In genomic region chr5:131306908-131307655, GRCm38 (mm10) we compare ENCODE assay signal across 9 mouse cellular contexts. TPM values are rescaled to one million over a fixed set of nuclear protein-coding genes. Genes with fewer than 3 reads are reported as not detected.
DNase-seq lines count a peak whose midpoint lies in the region; ATAC-seq lines count a peak whose summit lies in the region.
"Had no signal": no experiment of that assay in that cellular context is flagged by ENCODE, and none has a peak within 500 bp of the region (broad histone marks: within the 10 kb centered on the region; RNA-seq: fewer than 3 reads in every experiment).

No protein-coding gene starts in this region.

- peak overlapping the region; percentile 87 for H3K27ac ChIP-seq in forebrain, embryonic 13.5 days
- peak overlapping the region; percentile 41; the same call in 1 of the 2 replicates for H3K27ac ChIP-seq in stomach, embryonic 14.5 days (ENCODE audit: low read length)

- H3K9ac ChIP-seq in forebrain, embryonic 13.5 days, result peak overlapping the region; percentile 71
- H3K9ac ChIP-seq in stomach, embryonic 14.5 days (replicated peaks; ENCODE audit: low read depth, low read length), result peak overlapping the region; percentile 38; the same call in 1 of the 2 replicates

- WGBS in forebrain, embryonic 13.5 days, result under 1% methylated on average over 64 of the region's 64 CpGs
- WGBS in stomach, embryonic 14.5 days, result under 1% methylated on average over 64 of the region's 64 CpGs

- peaks cover 25% of the 10 kb centered on the region for H3K27me3 ChIP-seq in forebrain, embryonic 13.5 days
- H3K27me3 ChIP-seq in stomach, embryonic 14.5 days (ENCODE audit: control insufficient read depth, insufficient read depth, low read length), result peaks cover 6% of the 10 kb centered on the region

- intact Hi-C loops in heart, postnatal 14 days (cut with DNase I), result loop anchor here (5.0 to 10.0 kb wide), 2 partner anchors 120 to 262 kb away; no protein-coding TSS in a partner anchor

- peak overlapping the region; percentile 53 for H3K4me3 ChIP-seq in forebrain, embryonic 13.5 days
- peak overlapping the region; percentile 64 for H3K4me3 ChIP-seq in stomach, embryonic 14.5 days (ENCODE audit: low read depth, low read length)
- H3K4me3 ChIP-seq: megakaryocyte, embryonic 14.5 days had no signal

- peaks cover 18% of the 10 kb centered on the region for H3K4me1 ChIP-seq in forebrain, embryonic 13.5 days
- H3K4me1 ChIP-seq in stomach, embryonic 14.5 days (ENCODE audit: control insufficient read depth, insufficient read depth, low read length), result peaks cover 4% of the 10 kb centered on the region; the same call in 1 of the 2 replicates
- H3K4me1 ChIP-seq: megakaryocyte, embryonic 14.5 days had no signal

- peak overlapping the region; percentile 88 for H3K4me2 ChIP-seq in forebrain, embryonic 13.5 days
- peak overlapping the region; percentile 98 for H3K4me2 ChIP-seq in stomach, embryonic 14.5 days (replicated peaks; ENCODE audit: low read depth, low read length)

- H3K36me3 ChIP-seq in forebrain, embryonic 13.5 days (ENCODE audit: poor library complexity, severe bottlenecking), result no peaks in the 10 kb centered on the region
- H3K36me3 ChIP-seq in stomach, embryonic 14.5 days (ENCODE audit: control insufficient read depth, insufficient read depth, low read length), result no peaks in the 10 kb centered on the region

- peak; percentile 84 for DNase-seq in Muller cell, postnatal 12 days (ENCODE audit: inconsistent ontology term)
- DNase-seq in brain, adult 2 months (ENCODE audit: low read depth, low spot score), result peak; percentile 86
- DNase-seq in heart, postnatal 14 days, result peak; percentile 63 to 72
- peak; percentile 65 to 68 for DNase-seq in layer of hippocampus, postnatal 10 days (ENCODE audit: low spot score in 2 of 2)
- peak; percentile 38 for DNase-seq in mesoderm, embryonic 11.5 days (ENCODE audit: low read depth, low spot score)
- no peak for DNase-seq in B cell, adult 2 months

- ATAC-seq in forebrain, embryonic 13.5 days, result peak; percentile 66
- ATAC-seq in stomach, embryonic 14.5 days (ENCODE audit: insufficient number of reproducible peaks, insufficient read depth, low FRiP score, low read depth), result peak; percentile 29; the same call in 1 of the 2 replicates

- H3K9me3 ChIP-seq in forebrain, embryonic 13.5 days (replicated peaks), result no peaks in the 10 kb centered on the region; the same call in 1 of the 2 replicates
- H3K9me3 ChIP-seq in stomach, embryonic 14.5 days (ENCODE audit: control insufficient read depth, low read depth, low read length), result no peaks in the 10 kb centered on the region

RNA-seq across cellular contexts. Expression of gene Galnt17, which starts 1.2 kb away (rescaled TPM):
- polyA plus RNA-seq in forebrain, embryonic 13.5 days (2015; fragmentation: Nextera tagmentation; extraction: Ambion mirVana), result 5.6 and 6.5 TPM in 2 replicates
- total RNA-seq in heart, postnatal 14 days (2021), result 1 to 10 TPM; 4.4 to 4.6 TPM
- 10 to 100 TPM; 66.9 to 69.7 TPM for total RNA-seq in layer of hippocampus, postnatal 10 days (2021)
- polyA plus RNA-seq in stomach, embryonic 14.5 days (2014; fragmentation: Nextera tagmentation; extraction: Ambion mirVana), result 1.7 and 1.9 TPM in 2 replicates

Comparison
In these comparisons a context has a peak if more than half of its experiments do, and no peak if none do; other contexts are left out.
1. DNase-seq: peak in Muller cell, postnatal 12 days (single experiment), brain, adult 2 months (single experiment), heart, postnatal 14 days (2 of 2), layer of hippocampus, postnatal 10 days (2 of 2) and mesoderm, embryonic 11.5 days (single experiment); none in B cell, adult 2 months (0 of 2).
2. RNA of gene Galnt17, which starts 1.2 kb away (total RNA-seq): 66.9 to 69.7 TPM in layer of hippocampus, postnatal 10 days; 4.4 to 4.6 TPM in heart, postnatal 14 days; every median in the first group is over 10 times any median in the second.